Mouse (Mus musculus): ENCODE results near the gene Zfp91.

- TF ChIP-seq USF1 (IDR thresholded peaks at IDR 0.05; ENCODE audit: low read depth) (no peak), MYOD1 (IDR thresholded peaks at IDR 0.05; ENCODE audit: control insufficient read depth in 1 of 3, insufficient read length in 2 of 3, low read depth in 2 of 3) (no peak)
Observed at GRCm38 (mm10) chr19:12799081-12799480, 3.2 kb upstream of the Zfp91 start.
